Mouse (Mus musculus) limb, embryonic 10.5 days (tissue): Measurements from ENCODE around the gene Stard3. TPM values are rescaled to one million over a fixed set of nuclear protein-coding genes. Genes with fewer than 3 reads are reported as not detected.

Source experiments
- DNase-seq: peaks from one replicate; pipeline ENCODE4 v3.0.0-alpha.2; 2017; ENCODE audit warnings: low spot score
- H3K27ac ChIP-seq: fragments of 300-500 bp; sonication (generic); 2 replicates; pipeline ENCODE4 v1.5.1; 2016; ENCODE audit warnings: mild to moderate bottlenecking
- H3K27me3 ChIP-seq: fragments of 300-500 bp; sonication (generic); 2 replicates; pipeline ENCODE4 v1.6.1; 2016; ENCODE audit warnings: low read depth, mild to moderate bottlenecking; ENCODE audit not compliant: poor library complexity, severe bottlenecking
- H3K36me3 ChIP-seq: fragments of 300-500 bp; sonication (generic); 2 replicates; pipeline ENCODE4 v1.6.1; 2016; ENCODE audit warnings: mild to moderate bottlenecking, moderate library complexity
- H3K4me1 ChIP-seq: fragments of 300-500 bp; sonication (generic); 2 replicates; pipeline ENCODE4 v1.6.1; 2016
- H3K4me3 ChIP-seq: fragments of 300-500 bp; sonication (generic); 2 replicates; pipeline ENCODE4 v1.5.1; 2016; ENCODE audit warnings: mild to moderate bottlenecking, moderate library complexity
- H3K9me3 ChIP-seq: fragments of 300-500 bp; sonication (generic); replicated peaks from 2 replicates; pipeline ENCODE4 v1.6.1; 2016; ENCODE audit warnings: mild to moderate bottlenecking
- WGBS: fragments of 180-500 bp; shearing (Covaris S2); methylation state at CpG from one replicate; pipeline ENCODE4 v1.1.7; 2016; 5-methylcytosine and 5-hydroxymethylcytosine counted together
- polyA plus RNA-seq: library from polyadenylated mRNA; unstranded; fragments of >200 nt; fragmentation: Nextera tagmentation; extraction: Ambion mirVana; gene quantifications from 2 replicates; pipeline ENCODE4 v1.2.1, GENCODE M21; 2016

Gene Stard3
- polyA plus RNA-seq, 1 experiment from 2014 or later, result 41.3 TPM

- peaks cover 53% of the 10 kb centered on the region for H3K4me1 ChIP-seq
- peak; percentile 89 for DNase-seq
- peaks cover 31% of the 10 kb centered on the region for H3K27me3 ChIP-seq
- H3K4me3 ChIP-seq, result peak within 1 kb of the TSS; percentile 95
- 0% methylated on average over 48 of the region's 49 CpGs for WGBS
- H3K27ac ChIP-seq, result peak within 1 kb of the TSS; percentile 95
- no peaks in the 10 kb centered on the region for H3K9me3 ChIP-seq
- no peaks in the 10 kb centered on the region for H3K36me3 ChIP-seq
These were observed 54.2 kb downstream of the Stard3 start, which contains the start of gene Erbb2 for GRCm38 (mm10) chr11:98412273-98412796. Gene Erbb2 (plus strand): TSS chr11:98412470.

DNA sequence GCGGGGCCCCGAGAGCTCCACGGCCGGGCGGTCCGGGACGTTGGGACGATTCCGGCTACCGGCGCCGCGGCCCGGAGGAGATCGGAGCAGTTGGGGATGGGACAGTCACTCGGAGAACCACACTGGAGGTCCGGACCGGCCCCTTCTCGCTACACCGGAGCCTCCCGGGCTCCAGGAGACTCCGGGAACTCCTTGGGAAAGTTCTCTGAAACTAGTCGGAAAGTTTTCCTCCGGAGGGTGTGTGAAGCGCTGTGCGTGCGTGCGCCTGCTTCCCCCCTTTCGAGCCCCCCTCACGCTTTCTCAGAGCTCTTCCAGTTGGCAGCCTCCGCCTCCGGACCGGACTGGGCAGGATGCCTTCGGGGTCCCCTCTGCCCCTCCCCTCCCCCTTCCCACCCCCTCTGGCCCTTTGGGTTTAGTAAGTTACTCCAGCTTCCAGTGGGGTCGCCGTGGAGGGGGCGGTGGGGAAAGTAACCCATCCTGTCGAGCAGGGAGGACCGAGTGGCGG lies 54.7 kb downstream of the Stard3 start:
- WGBS, result under 1% methylated on average over 40 of the region's 40 CpGs
- H3K4me1 ChIP-seq, result peaks cover 53% of the 10 kb centered on the region
- H3K27me3 ChIP-seq, result peaks cover 31% of the 10 kb centered on the region

DNA sequence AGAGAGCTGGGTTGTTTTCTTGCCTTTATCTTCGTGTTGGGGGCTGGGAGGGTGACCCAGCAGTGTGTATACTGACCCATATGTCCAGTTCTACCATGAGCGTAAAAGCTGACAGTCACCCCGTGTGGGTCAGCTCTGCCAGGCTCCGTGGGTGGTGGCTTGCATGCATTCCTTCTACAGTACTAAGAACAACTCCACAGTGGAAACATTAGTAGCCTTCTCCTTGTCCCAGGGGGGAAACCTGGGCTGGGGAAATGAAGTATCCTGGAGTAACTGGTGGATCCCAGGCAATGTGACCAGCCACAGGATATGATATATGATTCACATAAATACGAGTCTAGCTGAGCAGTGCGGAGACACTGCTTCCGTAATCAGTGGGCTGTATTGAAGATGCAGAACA lies 55.6 kb downstream of the Stard3 start:
- 26% methylated on average over 7 of the region's 7 CpGs for WGBS
- Histone ChIP-seq H3K27ac (peak overlapping the region; percentile 95; the same call in 1 of the 2 replicates), H3K4me1 (peaks cover 53% of the 10 kb centered on the region), H3K27me3 (peaks cover 31% of the 10 kb centered on the region), H3K4me3 (peak overlapping the region; percentile 95), H3K9me3 (no peaks in the 10 kb centered on the region), H3K36me3 (peaks cover 2% of the 10 kb centered on the region; the same call in 1 of the 2 replicates)
- DNase-seq, result no peak

More for the DNA sequence above, 54.7 kb downstream of the Stard3 start:
- H3K4me3 ChIP-seq, result peak overlapping the region; percentile 95
- no peaks in the 10 kb centered on the region for H3K9me3 ChIP-seq
- no peaks in the 10 kb centered on the region for H3K36me3 ChIP-seq
- H3K27ac ChIP-seq, result peak overlapping the region; percentile 95
- peak; percentile 79 for DNase-seq

DNA sequence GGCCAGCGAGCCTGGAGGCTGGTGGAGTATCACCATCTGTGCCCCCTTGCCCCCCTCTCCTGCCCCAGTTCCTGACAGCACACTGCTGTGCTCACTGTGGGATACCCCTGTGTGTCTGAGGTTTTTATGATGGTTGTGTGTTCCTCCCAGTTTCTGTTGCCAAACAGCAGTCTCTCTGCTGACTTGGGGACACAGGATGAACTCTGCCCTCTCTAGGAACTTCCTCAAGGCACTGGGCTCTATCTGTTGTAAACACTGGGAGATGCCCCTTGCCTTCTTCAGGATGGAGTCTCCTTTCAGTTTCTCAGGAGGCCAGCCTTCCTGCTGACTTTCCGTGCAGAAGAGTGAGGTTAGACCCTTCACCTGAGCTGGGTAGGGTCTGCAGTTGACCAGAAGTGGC lies 56.0 kb downstream of the Stard3 start:
- no peak overlapping the region for H3K27ac ChIP-seq
- peak overlapping the region; percentile 95 for H3K4me3 ChIP-seq
- peaks cover 6% of the 10 kb centered on the region; the same call in 1 of the 2 replicates for H3K36me3 ChIP-seq
- DNase-seq, result no peak
- peaks cover 31% of the 10 kb centered on the region for H3K27me3 ChIP-seq
- 22% methylated on average over 2 of the region's 2 CpGs for WGBS
- no peaks in the 10 kb centered on the region for H3K9me3 ChIP-seq
- H3K4me1 ChIP-seq, result peaks cover 49% of the 10 kb centered on the region

- no peak overlapping the region for H3K4me3 ChIP-seq
- peaks cover 31% of the 10 kb centered on the region for H3K36me3 ChIP-seq
- 75% methylated on average over 1 of the region's 1 CpGs for WGBS
- H3K4me1 ChIP-seq, result peaks cover 37% of the 10 kb centered on the region
- no peaks in the 10 kb centered on the region for H3K9me3 ChIP-seq
- no peak for DNase-seq
- no peak overlapping the region for H3K27ac ChIP-seq
- H3K27me3 ChIP-seq, result peaks cover 10% of the 10 kb centered on the region; the same call in 1 of the 2 replicates
These were observed 58.9 kb downstream of the Stard3 start for GRCm38 (mm10) chr11:98417074-98417473.

GRCm38 (mm10) chr11:98418273-98418672 lies 60.1 kb downstream of the Stard3 start:
- Histone ChIP-seq H3K4me1 (peaks cover 26% of the 10 kb centered on the region), H3K27me3 (peaks cover 10% of the 10 kb centered on the region; the same call in 1 of the 2 replicates), H3K36me3 (peaks cover 43% of the 10 kb centered on the region), H3K9me3 (no peaks in the 10 kb centered on the region), H3K4me3 (no peak overlapping the region), H3K27ac (no peak overlapping the region)
- 71% methylated on average over 6 of the region's 6 CpGs for WGBS
- DNase-seq, result no peak

GRCm38 (mm10) chr11:98418939-98419547 lies 60.9 kb downstream of the Stard3 start:
- WGBS, result 83% methylated on average over 10 of the region's 10 CpGs
- H3K27ac ChIP-seq, result no peak overlapping the region

GRCm38 (mm10) chr11:98426592-98426991 lies 68.4 kb downstream of the Stard3 start:
- H3K9me3 ChIP-seq, result no peaks in the 10 kb centered on the region
- H3K4me1 ChIP-seq, result no peaks in the 10 kb centered on the region
- 93% methylated on average over 7 of the region's 7 CpGs for WGBS
- no peak overlapping the region for H3K4me3 ChIP-seq
- peaks cover 96% of the 10 kb centered on the region for H3K36me3 ChIP-seq
- no peak overlapping the region for H3K27ac ChIP-seq
- no peaks in the 10 kb centered on the region for H3K27me3 ChIP-seq
- no peak for DNase-seq

More at GRCm38 (mm10) chr11:98418939-98419547, 60.9 kb downstream of the Stard3 start:
- Histone ChIP-seq H3K4me1 (peaks cover 19% of the 10 kb centered on the region), H3K27me3 (peaks cover 10% of the 10 kb centered on the region; the same call in 1 of the 2 replicates), H3K9me3 (no peaks in the 10 kb centered on the region), H3K36me3 (peaks cover 51% of the 10 kb centered on the region), H3K4me3 (no peak overlapping the region)
- DNase-seq, result no peak

GRCm38 (mm10) chr11:98428436-98428835 lies 70.3 kb downstream of the Stard3 start:
- Histone ChIP-seq H3K27ac (no peak overlapping the region), H3K4me1 (0 out of 2 replicates have a peak, but pooled peaks cover 4% of the 10 kb centered on the region), H3K36me3 (peaks cover 95% of the 10 kb centered on the region), H3K27me3 (no peaks in the 10 kb centered on the region), H3K9me3 (no peaks in the 10 kb centered on the region), H3K4me3 (no peak overlapping the region)
- no peak for DNase-seq
- 90% methylated on average over 5 of the region's 5 CpGs for WGBS

Other genes with a start within 250 kb of the Stard3 start
- 17.3 and 27.3 TPM in 2 replicates for gene Fbxl20, start 208.0 kb upstream of the Stard3 start, polyA plus RNA-seq
- 73.2 and 84.3 TPM in 2 replicates for gene Med1, start 165.1 kb upstream of the Stard3 start, polyA plus RNA-seq
- 12.2 and 14.6 TPM in 2 replicates for gene Cdk12, start 155.3 kb upstream of the Stard3 start, polyA plus RNA-seq
- not detected in 2 replicates for gene Neurod2, start 28.7 kb upstream of the Stard3 start, polyA plus RNA-seq
- 0.13 TPM in 2 replicates for gene Ppp1r1b, start 10.0 kb upstream of the Stard3 start, polyA plus RNA-seq
- 0.16 and 0.40 TPM in 2 replicates for gene Tcap, start 25.4 kb downstream of the Stard3 start, polyA plus RNA-seq
- 0.61 TPM in 1 of 2 replicates, not detected in the other for gene Pnmt, start 28.1 kb downstream of the Stard3 start, polyA plus RNA-seq
- gene Pgap3, start 42.1 kb downstream of the Stard3 start, polyA plus RNA-seq, result 9.7 and 10.5 TPM in 2 replicates
- gene Erbb2, start 54.1 kb downstream of the Stard3 start, polyA plus RNA-seq, result 24.5 and 30.9 TPM in 2 replicates
- 76.8 and 81.3 TPM in 2 replicates for gene Mien1, start 80.6 kb downstream of the Stard3 start, polyA plus RNA-seq
- 6.4 and 9.5 TPM in 2 replicates for gene Grb7, start 88.0 kb downstream of the Stard3 start, polyA plus RNA-seq
- not detected in 2 replicates for gene Ikzf3, start 187.7 kb downstream of the Stard3 start, polyA plus RNA-seq
- 0.14 TPM in 1 of 2 replicates, not detected in the other for gene Zpbp2, start 192.7 kb downstream of the Stard3 start, polyA plus RNA-seq
- gene Ormdl3, start 229.0 kb downstream of the Stard3 start, polyA plus RNA-seq, result 46.9 and 55.0 TPM in 2 replicates
- not detected in 2 replicates for gene Lrrc3c, start 239.9 kb downstream of the Stard3 start, polyA plus RNA-seq